Mouse (Mus musculus) liver, adult (tissue): Measurements from ENCODE around the gene Vav1.

Experiments used
- GATA4 ChIP-seq: IDR thresholded peaks from 2 replicates; pipeline ENCODE4 v1.6.1; 2014; ENCODE audit warnings: mild to moderate bottlenecking, low read length; ENCODE audit not compliant: insufficient replicate concordance

Gene Vav1

GRCm38 (mm10) chr17:57248201-57248699 is 30.6 kb upstream of the Vav1 start, which contains the start of gene Gpr108:
TSS of gene Gpr108 (minus strand) at chr17:57248446.
- TF ChIP-seq GATA4: no peak

- no peak for TF ChIP-seq GATA4
Measured at GRCm38 (mm10) chr17:57248771-57249170, 30.1 kb upstream of the Vav1 start.

GRCm38 (mm10) chr17:57249186-57250181 is 29.4 kb upstream of the Vav1 start, which contains the start of gene Trip10:
TSS of gene Trip10 (plus strand) at chr17:57249455.
- TF ChIP-seq GATA4: peak; percentile 65; the same call in 1 of the 2 replicates

- TF ChIP-seq GATA4: no peak
Measured at GRCm38 (mm10) chr17:57250461-57251160, 28.3 kb upstream of the Vav1 start.

- no peak for TF ChIP-seq GATA4
Measured at GRCm38 (mm10) chr17:57251431-57251830, 27.5 kb upstream of the Vav1 start.

- TF ChIP-seq GATA4: no peak
Measured at GRCm38 (mm10) chr17:57253306-57253705, 25.6 kb upstream of the Vav1 start.

- no peak for TF ChIP-seq GATA4
Measured at GRCm38 (mm10) chr17:57255354-57255753, 23.5 kb upstream of the Vav1 start.

DNA sequence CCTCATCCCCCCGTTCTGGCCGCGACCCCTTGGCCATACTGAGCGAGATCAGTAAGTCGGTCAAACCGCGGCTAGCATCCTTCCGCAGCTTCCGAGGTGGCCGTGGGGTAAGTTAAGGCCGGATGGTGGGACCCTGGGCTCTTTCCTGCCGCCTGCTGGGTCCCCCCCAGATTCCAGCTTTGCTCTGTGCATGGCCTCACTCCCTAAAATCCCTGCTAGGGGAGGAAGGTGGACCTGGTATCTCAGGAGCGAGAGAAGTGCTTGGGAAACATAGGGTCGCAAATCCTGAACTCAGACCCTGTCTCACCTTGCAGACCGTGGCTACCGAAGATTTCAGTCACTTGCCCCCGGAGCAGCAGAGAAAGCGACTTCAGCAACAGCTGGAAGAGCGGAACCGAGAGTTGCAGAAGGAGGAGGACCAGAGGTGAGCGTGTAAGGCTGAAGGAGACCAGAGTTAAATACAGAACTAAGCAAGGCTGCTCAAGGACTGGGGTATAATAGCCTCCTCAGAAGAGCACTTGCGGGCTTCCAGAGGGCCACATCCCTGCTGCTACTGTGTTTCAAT is 21.9 kb upstream of the Vav1 start:
- TF ChIP-seq GATA4: no peak

DNA sequence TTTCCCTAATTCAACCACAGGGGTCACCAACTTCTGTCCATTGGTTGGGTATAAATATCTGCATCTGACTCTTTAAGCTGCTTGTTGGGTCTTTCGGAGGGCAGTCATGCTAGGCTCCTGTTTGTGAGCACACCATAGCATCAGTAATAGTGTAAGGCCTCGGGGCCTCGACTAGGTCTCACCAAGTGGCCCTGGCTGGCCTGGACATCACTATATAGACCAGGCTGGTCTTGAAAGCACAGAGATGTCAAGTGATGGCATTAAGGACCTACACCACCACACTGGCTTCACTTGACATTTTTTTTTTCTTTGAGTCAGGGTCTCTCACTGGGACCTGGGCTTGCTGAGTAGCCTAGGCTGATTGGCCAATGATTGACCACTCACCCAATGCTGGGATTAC is 20.7 kb upstream of the Vav1 start:
- TF ChIP-seq GATA4: no peak

DNA sequence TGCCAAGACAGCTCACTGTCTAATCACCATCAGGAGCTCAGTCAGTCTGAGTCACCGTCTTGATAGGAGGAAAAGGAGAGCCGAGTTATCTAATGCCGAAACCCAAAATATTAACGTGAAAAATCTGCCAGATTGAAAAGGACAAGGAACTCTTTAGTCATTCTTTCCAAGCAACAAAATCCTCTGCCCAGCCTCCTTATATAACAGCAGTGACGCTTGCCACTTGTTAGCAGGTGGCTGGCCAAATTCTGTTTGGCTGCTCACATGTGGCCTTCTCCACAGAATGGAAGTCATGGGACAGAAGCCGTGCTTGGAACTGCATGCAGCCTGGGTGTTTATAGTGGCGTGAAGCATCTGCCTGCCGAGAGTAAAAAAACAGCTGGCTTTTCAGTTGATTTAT is 19.2 kb upstream of the Vav1 start:
- no peak for TF ChIP-seq GATA4

DNA sequence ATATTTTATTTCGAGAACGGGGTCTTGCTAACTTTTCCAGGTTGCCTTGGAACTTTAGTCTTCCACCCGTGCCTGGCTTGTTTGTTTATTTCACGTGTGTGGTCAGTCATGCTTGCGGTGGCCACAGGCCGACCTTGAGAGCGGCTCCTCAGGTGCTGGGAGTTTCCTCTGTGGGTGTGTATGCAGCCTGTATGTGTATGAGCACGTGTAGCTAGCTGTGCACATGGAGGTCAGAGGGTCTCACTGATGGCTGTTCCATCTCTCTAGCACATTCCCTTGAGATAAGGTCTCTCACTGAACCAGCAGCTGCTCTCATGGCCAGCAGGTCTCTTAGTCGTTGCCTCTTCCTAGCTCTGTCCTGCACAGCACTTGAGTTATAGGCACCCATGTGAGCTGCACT is 18.5 kb upstream of the Vav1 start:
- TF ChIP-seq GATA4: no peak

- TF ChIP-seq GATA4: no peak
Measured at GRCm38 (mm10) chr17:57261286-57261685, 17.6 kb upstream of the Vav1 start.

GRCm38 (mm10) chr17:57261796-57262195 is 17.1 kb upstream of the Vav1 start:
- no peak for TF ChIP-seq GATA4

DNA sequence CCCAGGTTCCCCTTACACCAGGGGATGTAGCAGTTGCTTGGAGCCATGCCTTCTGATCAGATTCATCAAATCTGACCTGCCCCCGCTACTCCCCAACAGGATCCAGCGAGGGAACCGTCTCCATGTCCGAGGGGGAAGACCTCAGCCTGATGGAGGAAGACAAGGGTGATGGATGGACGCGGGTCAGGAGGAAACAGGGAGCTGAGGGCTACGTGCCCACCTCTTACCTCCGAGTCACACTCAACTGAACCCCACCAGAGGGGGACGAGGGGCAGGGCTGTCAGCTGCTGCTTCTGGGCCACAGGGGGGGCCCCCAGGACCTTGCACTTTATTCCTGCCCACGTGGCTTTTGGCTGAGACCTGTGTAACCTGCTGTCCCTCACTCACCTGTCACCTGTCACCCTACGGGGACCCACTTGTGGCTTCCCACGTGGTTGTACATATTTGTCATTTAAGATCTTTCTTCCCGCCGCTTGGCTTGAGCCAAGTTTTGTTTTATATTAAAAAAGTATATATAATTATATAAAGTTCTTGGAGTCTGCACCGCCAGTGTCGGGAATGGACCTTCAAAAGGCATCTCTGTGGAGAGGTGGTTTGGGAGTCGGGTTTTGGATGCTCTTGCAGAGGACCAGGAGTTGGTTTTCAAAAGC is 15.9 kb upstream of the Vav1 start:
- no peak for TF ChIP-seq GATA4

GRCm38 (mm10) chr17:57264164-57264563 is 14.7 kb upstream of the Vav1 start:
- no peak for TF ChIP-seq GATA4
